Mouse (Mus musculus) embryonic facial prominence, embryonic 14.5 days (tissue): ENCODE measurements at regions not wholly inside any gene's neighbourhood (a gene's known extent, or its start where the extent isn't known, plus 50 kb on each side); places are given as distances from the start of the nearest gene placed in this dataset.

ENCODE experiments used
- ATAC-seq: fragments of 200-750 bp; cut with Nextera tagmentation; 2 replicates; pipeline ENCODE4 v1.8.0; 2017; ENCODE audit warnings: low read depth, moderate number of reproducible peaks, moderate TSS enrichment
- DNase-seq: peaks from one replicate; pipeline ENCODE4 v3.0.0-alpha.2; 2015; ENCODE audit warnings: low spot score
- H3K27ac ChIP-seq: fragments of 300-500 bp; sonication (generic); replicated peaks from 2 replicates; pipeline ENCODE4 v1.5.1; 2014; ENCODE audit warnings: low read depth, mild to moderate bottlenecking, low read length, moderate library complexity
- H3K27me3 ChIP-seq: fragments of 300-500 bp; sonication (generic); replicated peaks from 2 replicates; pipeline ENCODE4 v1.6.1; 2014; ENCODE audit warnings: low read length; ENCODE audit not compliant: control insufficient read depth, insufficient read depth
- H3K36me3 ChIP-seq: fragments of 300-500 bp; sonication (generic); 2 replicates; pipeline ENCODE4 v1.6.1; 2014; ENCODE audit warnings: low read length, mixed read lengths; ENCODE audit not compliant: control insufficient read depth, insufficient read depth
- H3K4me1 ChIP-seq: fragments of 300-500 bp; sonication (generic); 2 replicates; pipeline ENCODE4 v1.6.1; 2014; ENCODE audit warnings: antibody characterized with exemption, low read length; ENCODE audit not compliant: control insufficient read depth, insufficient read depth
- H3K4me2 ChIP-seq: fragments of 300-500 bp; sonication (generic); 2 replicates; pipeline ENCODE4 v1.6.1; 2014; ENCODE audit warnings: low read depth, mild to moderate bottlenecking, low read length, moderate library complexity, mixed read lengths
- H3K4me3 ChIP-seq: fragments of 300-500 bp; sonication (generic); 2 replicates; pipeline ENCODE4 v1.5.1; 2014; ENCODE audit warnings: low read depth, mild to moderate bottlenecking, low read length
- H3K9ac ChIP-seq: fragments of 300-500 bp; sonication (generic); 2 replicates; pipeline ENCODE4 v1.6.1; 2014; ENCODE audit warnings: low read depth, mild to moderate bottlenecking, low read length, moderate library complexity, mixed read lengths
- H3K9me3 ChIP-seq: fragments of 300-500 bp; sonication (generic); 2 replicates; pipeline ENCODE4 v1.6.1; 2016; ENCODE audit warnings: low read length; ENCODE audit not compliant: control insufficient read depth
- WGBS: fragments of 180-500 bp; shearing (Covaris S2); extraction: QIAGEN DNeasy Blood & Tissue Kit; methylation state at CpG from one replicate; pipeline ENCODE4 v1.1.7; 2014; 5-methylcytosine and 5-hydroxymethylcytosine counted together

DNA sequence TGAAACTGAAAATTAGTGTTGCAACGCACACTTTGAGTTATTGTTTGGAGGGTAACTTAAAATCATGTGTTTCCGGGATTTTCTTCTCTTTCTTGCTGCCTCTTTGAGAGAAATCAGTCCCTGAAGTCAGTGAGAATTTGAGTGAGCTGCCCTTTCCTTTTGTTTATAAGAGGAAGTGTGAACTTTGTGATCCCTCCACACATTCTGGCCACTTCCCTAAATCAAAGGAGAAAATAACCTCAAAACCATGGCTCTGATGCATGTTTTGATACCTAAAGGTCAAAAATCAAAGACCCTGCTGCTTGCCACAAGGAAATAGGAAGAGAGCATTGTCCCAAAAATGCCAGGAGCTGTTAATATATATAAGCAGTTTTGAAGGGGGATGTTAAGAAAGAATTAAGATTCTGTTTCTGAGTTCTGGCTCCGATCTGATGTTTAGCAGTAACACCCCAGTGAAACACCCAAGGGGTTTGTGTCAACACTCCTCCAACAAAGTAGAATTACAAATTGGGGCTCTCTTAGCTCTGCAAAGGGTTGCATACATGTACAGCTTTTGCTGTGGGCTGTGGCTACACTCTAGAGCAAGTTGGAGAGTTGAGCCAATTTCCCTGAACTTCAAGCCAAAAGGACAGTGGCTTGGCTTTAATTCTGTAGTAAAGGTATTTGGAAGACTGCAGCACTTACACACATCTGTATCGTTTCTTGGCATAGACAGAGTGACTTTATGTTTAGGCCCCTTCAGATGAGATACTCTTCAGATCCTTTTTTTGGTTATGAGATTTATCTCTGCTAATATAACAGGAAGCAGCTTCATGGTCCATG, 97.5 kb upstream of the Marcks start:
- no peak overlapping the region for H3K4me2 ChIP-seq
- WGBS, result 55% methylated on average over 4 of the region's 4 CpGs
- H3K27me3 ChIP-seq, result no peaks in the 10 kb centered on the region
- ATAC-seq, result no peak
- H3K27ac ChIP-seq, result peak overlapping the region; percentile 10; the same call in 1 of the 2 replicates
- no peaks in the 10 kb centered on the region for H3K9me3 ChIP-seq
- DNase-seq, result peak; percentile 72
- H3K4me3 ChIP-seq, result no peak overlapping the region
- H3K36me3 ChIP-seq, result no peaks in the 10 kb centered on the region
- H3K4me1 ChIP-seq, result peaks cover 34% of the 10 kb centered on the region
- H3K9ac ChIP-seq, result no peak overlapping the region

DNA sequence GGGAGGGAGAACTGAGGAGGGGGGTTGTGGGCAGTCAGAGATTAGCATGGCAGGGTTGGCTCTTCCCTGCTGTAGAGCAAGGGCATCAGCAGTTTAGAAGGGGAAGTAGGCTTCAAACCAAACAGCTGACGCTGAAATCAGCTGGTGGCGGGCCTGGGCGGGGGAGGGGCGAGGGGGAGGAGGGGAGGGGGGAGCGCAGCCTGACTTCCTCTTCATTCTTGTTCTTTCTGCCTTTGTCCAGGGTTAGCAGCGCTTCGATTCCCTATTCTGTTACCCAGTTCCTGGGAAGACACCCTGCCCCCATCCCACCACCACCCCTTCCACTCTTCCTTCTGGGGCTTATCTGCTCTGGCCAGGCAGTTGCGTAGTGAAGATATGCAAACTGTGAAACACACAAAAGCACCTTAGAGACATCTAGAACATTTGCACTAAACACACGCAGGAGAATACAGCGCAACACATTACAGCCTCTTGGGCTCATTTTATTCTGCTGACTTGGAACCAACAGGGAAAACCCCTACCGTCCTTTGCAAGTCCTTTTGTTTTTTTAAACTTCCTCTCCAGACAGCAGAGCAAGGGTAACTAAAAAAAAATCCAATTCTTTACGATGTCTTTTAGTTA, 93.3 kb upstream of the Marcks start:
- no peaks in the 10 kb centered on the region for H3K36me3 ChIP-seq
- H3K27me3 ChIP-seq, result no peaks in the 10 kb centered on the region
- no peak for DNase-seq
- ATAC-seq, result peak; percentile 58
- no peak overlapping the region for H3K4me3 ChIP-seq
- H3K9ac ChIP-seq, result peak overlapping the region; percentile 19; the same call in 1 of the 2 replicates
- no peaks in the 10 kb centered on the region for H3K9me3 ChIP-seq
- H3K4me1 ChIP-seq, result peaks cover 28% of the 10 kb centered on the region
- WGBS, result 25% methylated on average over 7 of the region's 12 CpGs
- peak overlapping the region; percentile 34 for H3K4me2 ChIP-seq
- H3K27ac ChIP-seq, result 0 out of 2 replicates have a peak overlapping the region, but pooled peaks have one; percentile 48

DNA sequence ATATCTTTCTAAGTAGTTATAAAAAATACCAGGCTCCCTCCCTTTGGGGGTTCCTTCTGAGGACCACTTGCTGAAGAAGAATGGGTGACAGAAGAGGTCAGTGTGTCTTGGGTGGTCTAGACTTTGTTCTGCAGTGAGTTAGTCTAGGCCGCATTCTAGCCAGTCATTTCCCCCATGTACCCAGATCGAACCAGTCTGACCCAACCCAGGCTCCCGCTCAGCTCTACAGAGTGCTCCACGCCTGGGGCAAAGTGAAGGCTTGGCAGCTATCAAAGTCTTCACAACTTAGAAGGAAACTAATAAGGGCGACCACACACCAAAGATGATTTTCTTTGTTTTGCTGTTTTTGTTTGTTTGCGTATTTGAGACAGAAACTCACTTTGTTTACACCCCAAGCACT, 92.4 kb upstream of the Marcks start:
- no peak overlapping the region for H3K27ac ChIP-seq
- H3K9me3 ChIP-seq, result no peaks in the 10 kb centered on the region
- no peak overlapping the region for H3K4me3 ChIP-seq
- WGBS, result 79% methylated on average over 6 of the region's 6 CpGs
- no peaks in the 10 kb centered on the region for H3K27me3 ChIP-seq
- H3K4me2 ChIP-seq, result no peak overlapping the region
- DNase-seq (no peak), ATAC-seq (no peak)
- no peaks in the 10 kb centered on the region for H3K36me3 ChIP-seq
- H3K9ac ChIP-seq, result no peak overlapping the region
- H3K4me1 ChIP-seq, result peaks cover 21% of the 10 kb centered on the region

DNA sequence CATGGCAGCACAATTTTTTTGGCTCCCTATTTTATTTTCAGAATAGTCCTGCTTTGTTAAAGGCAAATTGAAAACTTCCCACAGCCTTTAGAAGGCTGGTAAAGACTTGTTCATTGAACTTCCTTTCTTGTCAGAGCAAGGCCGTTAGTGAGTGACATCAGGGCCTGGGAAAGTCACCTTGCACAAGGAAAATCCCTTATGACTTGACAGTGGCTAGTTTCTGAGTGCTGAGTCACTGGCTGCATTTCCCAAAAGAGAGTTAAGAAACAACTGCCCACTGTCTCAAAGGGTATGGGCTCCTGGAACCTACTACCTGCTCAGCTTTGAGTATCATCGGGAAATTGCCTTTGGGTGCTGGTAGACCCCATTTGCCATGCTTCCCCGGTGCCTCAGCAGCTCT, 89.2 kb upstream of the Marcks start:
- no peaks in the 10 kb centered on the region for H3K36me3 ChIP-seq
- no peak for DNase-seq
- no peaks in the 10 kb centered on the region for H3K9me3 ChIP-seq
- no peak overlapping the region for H3K4me3 ChIP-seq
- H3K4me1 ChIP-seq, result peaks cover 6% of the 10 kb centered on the region; the same call in 1 of the 2 replicates
- no peaks in the 10 kb centered on the region for H3K27me3 ChIP-seq
- no peak overlapping the region for H3K4me2 ChIP-seq
- WGBS, result 72% methylated on average over 3 of the region's 3 CpGs
- H3K9ac ChIP-seq, result no peak overlapping the region
- H3K27ac ChIP-seq, result no peak overlapping the region
- ATAC-seq, result no peak

DNA sequence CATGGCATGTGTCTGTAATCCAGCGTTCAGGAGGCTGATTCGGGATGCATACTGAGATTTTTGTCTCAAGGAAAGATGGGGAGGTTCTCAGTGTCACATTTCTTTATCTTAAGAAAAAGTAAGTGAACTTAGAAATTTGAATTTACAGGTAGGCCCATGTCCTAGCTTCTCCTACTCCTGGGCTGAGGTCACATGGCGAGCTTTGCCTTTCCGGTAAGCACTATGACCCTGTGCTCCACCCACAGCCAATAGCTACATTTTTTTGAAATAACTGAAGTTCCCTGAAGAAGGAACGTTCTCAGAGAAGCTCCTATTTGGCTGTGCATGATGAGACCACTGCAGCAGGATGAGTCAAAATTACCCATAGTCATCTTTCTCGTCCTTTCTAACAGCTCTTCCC, 83.0 kb upstream of the Marcks start:
- Histone ChIP-seq H3K27ac (no peak overlapping the region), H3K4me1 (no peaks in the 10 kb centered on the region), H3K36me3 (no peaks in the 10 kb centered on the region), H3K4me3 (no peak overlapping the region), H3K9me3 (no peaks in the 10 kb centered on the region), H3K4me2 (no peak overlapping the region), H3K27me3 (no peaks in the 10 kb centered on the region), H3K9ac (no peak overlapping the region)
- 53% methylated on average over 6 of the region's 6 CpGs for WGBS
- ATAC-seq (no peak), DNase-seq (no peak)

DNA sequence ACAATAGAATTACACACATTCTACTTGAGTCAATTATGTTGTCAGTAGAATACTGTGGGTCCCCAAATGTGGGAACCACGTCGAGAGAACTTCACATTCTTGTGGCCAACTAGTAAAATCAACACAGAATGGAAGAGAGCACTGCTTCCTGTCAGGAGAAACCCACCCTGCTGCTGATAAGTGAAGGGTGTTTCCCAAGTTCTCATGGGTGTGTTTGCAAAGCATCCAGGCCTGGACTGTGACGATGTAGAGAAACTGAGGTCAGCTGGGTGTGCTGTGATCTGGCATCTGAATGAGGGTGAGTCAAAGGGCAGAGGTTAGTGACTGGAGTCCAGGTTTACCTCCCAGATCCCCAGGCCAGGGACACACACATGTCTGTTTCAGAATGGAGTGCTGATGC, 81.7 kb upstream of the Marcks start:
- ATAC-seq (no peak), DNase-seq (no peak)
- no peaks in the 10 kb centered on the region for H3K4me1 ChIP-seq
- no peaks in the 10 kb centered on the region for H3K36me3 ChIP-seq
- no peak overlapping the region for H3K27ac ChIP-seq
- H3K4me2 ChIP-seq, result no peak overlapping the region
- no peaks in the 10 kb centered on the region for H3K9me3 ChIP-seq
- H3K4me3 ChIP-seq, result no peak overlapping the region
- H3K27me3 ChIP-seq, result no peaks in the 10 kb centered on the region
- 39% methylated on average over 3 of the region's 3 CpGs for WGBS
- H3K9ac ChIP-seq, result no peak overlapping the region

DNA sequence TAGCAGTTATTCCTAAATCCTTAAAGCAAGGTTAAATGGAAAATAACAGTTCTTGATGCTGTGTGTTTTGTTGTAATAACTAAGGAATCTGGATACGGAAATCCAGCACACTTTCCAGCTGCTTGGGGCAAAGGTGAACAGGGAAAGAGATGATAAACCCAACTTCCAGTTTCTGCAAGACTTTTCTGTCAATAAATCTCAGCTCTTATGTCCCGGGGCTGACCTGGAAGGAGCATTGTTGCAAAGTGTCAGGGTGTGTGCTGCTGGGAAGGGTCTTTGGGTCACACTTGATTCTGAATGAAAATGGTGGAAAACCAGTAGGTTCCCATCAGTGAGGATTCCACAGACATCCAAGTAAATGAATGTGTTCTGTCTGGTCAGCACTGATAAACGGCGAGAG, 81.2 kb upstream of the Marcks start:
- Histone ChIP-seq H3K4me1 (no peaks in the 10 kb centered on the region), H3K9me3 (no peaks in the 10 kb centered on the region), H3K9ac (no peak overlapping the region), H3K36me3 (no peaks in the 10 kb centered on the region), H3K4me2 (no peak overlapping the region), H3K27me3 (no peaks in the 10 kb centered on the region), H3K4me3 (no peak overlapping the region), H3K27ac (no peak overlapping the region)
- 70% methylated on average over 4 of the region's 4 CpGs for WGBS
- ATAC-seq, result no peak
- DNase-seq, result no peak

DNA sequence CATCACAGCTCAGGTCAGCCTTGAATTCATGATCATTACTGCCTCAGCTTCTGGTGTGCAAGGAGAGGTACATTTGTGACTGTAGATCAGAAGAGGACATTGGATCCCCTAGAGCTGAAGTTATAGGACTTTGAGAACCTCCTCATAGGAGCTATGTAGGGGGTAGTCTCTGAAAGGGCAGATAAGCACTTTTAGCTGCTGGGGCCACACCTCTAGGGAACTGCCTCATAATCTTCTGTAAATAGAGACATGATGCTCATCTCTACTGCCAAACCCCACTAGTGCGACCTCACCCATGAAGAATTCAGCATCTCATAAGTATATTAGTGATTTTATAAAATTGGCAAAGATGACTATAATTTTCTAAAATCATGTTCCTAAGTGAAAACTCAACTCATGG, 80.7 kb upstream of the Marcks start:
- no peak for DNase-seq
- H3K36me3 ChIP-seq, result no peaks in the 10 kb centered on the region
- WGBS, result 81% methylated on average over 1 of the region's 1 CpGs
- H3K27ac ChIP-seq, result no peak overlapping the region
- no peak for ATAC-seq
- H3K4me3 ChIP-seq, result no peak overlapping the region
- H3K27me3 ChIP-seq, result no peaks in the 10 kb centered on the region
- H3K9ac ChIP-seq, result no peak overlapping the region
- H3K4me1 ChIP-seq, result no peaks in the 10 kb centered on the region
- no peaks in the 10 kb centered on the region for H3K9me3 ChIP-seq
- H3K4me2 ChIP-seq, result no peak overlapping the region

DNA sequence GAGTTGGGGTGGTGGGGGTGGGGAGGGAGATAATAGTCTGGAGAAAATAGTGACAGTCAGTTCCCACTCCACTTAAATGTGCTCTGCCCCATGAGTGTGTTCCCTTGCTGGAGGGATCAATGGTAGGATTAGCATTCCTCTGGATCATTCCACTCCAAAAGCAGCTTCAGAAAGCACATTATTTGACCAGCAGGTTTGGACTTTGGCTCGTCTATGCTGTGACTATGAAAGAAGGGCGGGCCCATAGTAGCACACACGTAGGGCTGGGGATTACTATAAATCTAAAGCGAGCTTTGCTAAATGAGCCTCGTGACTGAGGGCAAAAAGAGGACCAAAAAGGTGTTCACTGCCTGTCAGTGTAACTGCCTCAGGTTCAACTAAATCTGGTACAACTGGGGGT, 75.9 kb upstream of the Marcks start:
- H3K9ac ChIP-seq, result no peak overlapping the region
- H3K27ac ChIP-seq, result no peak overlapping the region
- no peak overlapping the region for H3K4me3 ChIP-seq
- H3K36me3 ChIP-seq, result no peaks in the 10 kb centered on the region
- H3K4me1 ChIP-seq, result no peaks in the 10 kb centered on the region
- H3K4me2 ChIP-seq, result no peak overlapping the region
- H3K9me3 ChIP-seq, result no peaks in the 10 kb centered on the region
- DNase-seq, result no peak
- WGBS, result 59% methylated on average over 5 of the region's 5 CpGs
- H3K27me3 ChIP-seq, result no peaks in the 10 kb centered on the region
- ATAC-seq, result no peak
